ENCODE assay signal across 26 mouse cellular contexts in genomic region chr3:97617091-97617825, GRCm38 (mm10). TPM values are rescaled to one million over a fixed set of nuclear protein-coding genes. Genes with fewer than 3 reads are reported as not detected.
"Had no signal": no experiment of that assay in that cellular context is flagged by ENCODE, and none has a peak within 500 bp of the region (broad histone marks: within the 10 kb centered on the region; RNA-seq: fewer than 3 reads in every experiment).

No protein-coding gene starts in this region.

- H3K27ac ChIP-seq: kidney, postnatal 0 days; left cerebral cortex, adult 2 months; limb, embryonic 12.5 days; liver, embryonic 12.5 days; liver, embryonic 15.5 days; lung, embryonic 15.5 days; midbrain, embryonic 12.5 days; midbrain, embryonic 15.5 days had no signal

- H3K4me3 ChIP-seq: left cerebral cortex, adult 2 months; limb, embryonic 12.5 days; liver, embryonic 12.5 days; liver, embryonic 15.5 days; lung, embryonic 15.5 days; midbrain, embryonic 12.5 days; midbrain, embryonic 15.5 days; myocyte had no signal

- ATAC-seq: liver, embryonic 12.5 days; midbrain, embryonic 15.5 days had no signal

- H3K9ac ChIP-seq: limb, embryonic 12.5 days; liver, embryonic 12.5 days; liver, embryonic 15.5 days; lung, embryonic 15.5 days; midbrain, embryonic 12.5 days; midbrain, embryonic 15.5 days had no signal

- H3K4me1 ChIP-seq: limb, embryonic 12.5 days; liver, embryonic 12.5 days; lung, embryonic 15.5 days; midbrain, embryonic 12.5 days; midbrain, embryonic 15.5 days had no signal

- DNase-seq: kidney, adult 11 months; kidney, adult 8-10 months; kidney, postnatal 36 days; layer of hippocampus, postnatal 36 days; lung, adult 18-20 months; lung, postnatal 10 days; lung, postnatal 36 days; thymus, postnatal 25 days had no signal

- H3K4me2 ChIP-seq: limb, embryonic 12.5 days; liver, embryonic 12.5 days; liver, embryonic 15.5 days; lung, embryonic 15.5 days; midbrain, embryonic 12.5 days; midbrain, embryonic 15.5 days had no signal

- H3K9me3 ChIP-seq: liver, embryonic 12.5 days; liver, embryonic 15.5 days; lung, embryonic 15.5 days; midbrain, embryonic 12.5 days; midbrain, embryonic 15.5 days had no signal

- H3K36me3 ChIP-seq: limb, embryonic 12.5 days; liver, embryonic 12.5 days; liver, embryonic 15.5 days; lung, embryonic 15.5 days; midbrain, embryonic 12.5 days; midbrain, embryonic 15.5 days had no signal

- H3K27me3 ChIP-seq: limb, embryonic 12.5 days; liver, embryonic 12.5 days; liver, embryonic 15.5 days; lung, embryonic 15.5 days; midbrain, embryonic 15.5 days had no signal

RNA-seq across cellular contexts. Expression of gene Gm17651, which starts 57.2 kb away (rescaled TPM):
- total RNA-seq: layer of hippocampus, adult 8-10 months; layer of hippocampus, postnatal 10 days; layer of hippocampus, postnatal 36 days; left cerebral cortex, adult 2 months; left cerebral cortex, postnatal 10 days; left cerebral cortex, postnatal 36 days; monocyte, adult 5-6 weeks had no signal
- polyA plus RNA-seq: kidney, postnatal 0 days; limb, embryonic 12.5 days; liver, embryonic 12.5 days; liver, embryonic 15.5 days; lung, embryonic 15.5 days; midbrain, embryonic 12.5 days; midbrain, embryonic 15.5 days; myocyte; neural tube, embryonic 11.5 days; neural tube, embryonic 14.5 days; stomach, embryonic 14.5 days; thymus, postnatal 0 days had no signal
